Mouse (Mus musculus) macrophage (primary cell): ENCODE data around the gene Armc9. TPM values are rescaled to one million over a fixed set of nuclear protein-coding genes. Genes with fewer than 3 reads are reported as not detected.

Source experiments
- H3K27ac ChIP-seq: fragments of 350-480 bp; formaldehyde crosslinking; 2 replicates; pipeline ENCODE4 v1.9.0; 2021
- H3K36me3 ChIP-seq: fragments of 350-480 bp; formaldehyde crosslinking; 2 replicates; pipeline ENCODE4 v1.9.0; 2021; ENCODE audit errors: inconsistent target
- H3K4me3 ChIP-seq: fragments of 350-480 bp; formaldehyde crosslinking; 2 replicates; pipeline ENCODE4 v1.9.0; 2021; ENCODE audit errors: inconsistent target
- H3K79me2 ChIP-seq: fragments of 350-480 bp; formaldehyde crosslinking; 2 replicates; pipeline ENCODE4 v1.9.0; 2021; ENCODE audit errors: inconsistent target
- WGBS: methylation state at CpG from one replicate; pipeline ENCODE4 v1.1.7; 2026; ENCODE audit warnings: inconsistent platforms; ENCODE audit not compliant: missing documents; 5-methylcytosine and 5-hydroxymethylcytosine counted together
- polyA plus RNA-seq: library from polyadenylated mRNA; stranded (reverse); fragments of 250-400 nt; gene quantifications from 3 replicates; pipeline ENCODE4 v1.2.4, GENCODE M21; 2018; ENCODE audit warnings: inconsistent platforms

Armc9 gene
- polyA plus RNA-seq, 1 experiment from 2014 or later = 3.2 TPM

GRCm38 (mm10) chr1:86293868-86294267 lies 139.3 kb downstream of the Armc9 start:
- H3K27ac ChIP-seq = no peak overlapping the region
- H3K36me3 ChIP-seq = no peaks in the 10 kb centered on the region
- no peak overlapping the region for H3K4me3 ChIP-seq
- no peaks in the 10 kb centered on the region for H3K79me2 ChIP-seq
- WGBS = 98% methylated on average over 5 of the region's 5 CpGs

GRCm38 (mm10) chr1:86294472-86294871 lies 139.9 kb downstream of the Armc9 start:
- WGBS = 100% methylated on average over 4 of the region's 4 CpGs
- Histone ChIP-seq H3K4me3 (no peak overlapping the region), H3K36me3 (no peaks in the 10 kb centered on the region), H3K79me2 (no peaks in the 10 kb centered on the region), H3K27ac (no peak overlapping the region)

GRCm38 (mm10) chr1:86300093-86300492 lies 145.5 kb downstream of the Armc9 start:
- Histone ChIP-seq H3K27ac (no peak overlapping the region), H3K79me2 (no peaks in the 10 kb centered on the region), H3K36me3 (no peaks in the 10 kb centered on the region), H3K4me3 (no peak overlapping the region)
- WGBS = 100% methylated on average over 2 of the region's 2 CpGs

- no peaks in the 10 kb centered on the region for H3K79me2 ChIP-seq
- 27% methylated on average over 7 of the region's 7 CpGs for WGBS
- no peaks in the 10 kb centered on the region for H3K36me3 ChIP-seq
- no peak overlapping the region for H3K27ac ChIP-seq
- no peak overlapping the region for H3K4me3 ChIP-seq
These were observed 146.2 kb downstream of the Armc9 start for GRCm38 (mm10) chr1:86300731-86301130.

- H3K27ac ChIP-seq = no peak overlapping the region
- no peaks in the 10 kb centered on the region for H3K79me2 ChIP-seq
- no peaks in the 10 kb centered on the region for H3K36me3 ChIP-seq
- 59% methylated on average over 6 of the region's 6 CpGs for WGBS
- H3K4me3 ChIP-seq = no peak overlapping the region
These were observed 146.9 kb downstream of the Armc9 start for GRCm38 (mm10) chr1:86301221-86302091.

GRCm38 (mm10) chr1:86302532-86302931 lies 148.0 kb downstream of the Armc9 start, which contains the start of gene B3gnt7:
B3gnt7 (plus strand) TSS chr1:86302832.
- H3K36me3 ChIP-seq = no peaks in the 10 kb centered on the region
- no peak within 1 kb of the TSS for H3K27ac ChIP-seq
- H3K79me2 ChIP-seq = no peaks in the 10 kb centered on the region
- peak within 1 kb of the TSS; percentile 24; the same call in 1 of the 2 replicates for H3K4me3 ChIP-seq
- WGBS = 91% methylated on average over 6 of the region's 6 CpGs

- Histone ChIP-seq H3K36me3 (no peaks in the 10 kb centered on the region), H3K79me2 (no peaks in the 10 kb centered on the region), H3K27ac (no peak overlapping the region), H3K4me3 (peak overlapping the region; percentile 24; the same call in 1 of the 2 replicates)
- 3% methylated on average over 65 of the region's 65 CpGs for whole genome bisulfite sequencing
These were observed 148.7 kb downstream of the Armc9 start for GRCm38 (mm10) chr1:86303063-86303872.

GRCm38 (mm10) chr1:86303873-86304250 lies 149.3 kb downstream of the Armc9 start:
- no peak overlapping the region for H3K27ac ChIP-seq
- no peaks in the 10 kb centered on the region for H3K79me2 ChIP-seq
- 18% methylated on average over 16 of the region's 16 CpGs for WGBS
- H3K36me3 ChIP-seq = no peaks in the 10 kb centered on the region
- H3K4me3 ChIP-seq = peak overlapping the region; percentile 24; the same call in 1 of the 2 replicates

GRCm38 (mm10) chr1:86306686-86307085 lies 152.1 kb downstream of the Armc9 start:
- H3K79me2 ChIP-seq = no peaks in the 10 kb centered on the region
- no peaks in the 10 kb centered on the region for H3K36me3 ChIP-seq
- H3K4me3 ChIP-seq = no peak overlapping the region
- no peak overlapping the region for H3K27ac ChIP-seq
- 100% methylated on average over 3 of the region's 3 CpGs for WGBS

GRCm38 (mm10) chr1:86307177-86307762 lies 152.7 kb downstream of the Armc9 start:
- 76% methylated on average over 7 of the region's 7 CpGs for WGBS
- no peak overlapping the region for H3K27ac ChIP-seq
- H3K4me3 ChIP-seq = no peak overlapping the region
- no peaks in the 10 kb centered on the region for H3K79me2 ChIP-seq
- H3K36me3 ChIP-seq = no peaks in the 10 kb centered on the region

- WGBS = 77% methylated on average over 4 of the region's 4 CpGs
- H3K36me3 ChIP-seq = no peaks in the 10 kb centered on the region
- no peak overlapping the region for H3K4me3 ChIP-seq
- H3K79me2 ChIP-seq = no peaks in the 10 kb centered on the region
- H3K27ac ChIP-seq = no peak overlapping the region
These were observed 153.5 kb downstream of the Armc9 start for GRCm38 (mm10) chr1:86307871-86308641.

GRCm38 (mm10) chr1:86309270-86309833 lies 154.8 kb downstream of the Armc9 start:
- no peak overlapping the region for H3K4me3 ChIP-seq
- H3K27ac ChIP-seq = no peak overlapping the region
- H3K79me2 ChIP-seq = no peaks in the 10 kb centered on the region
- H3K36me3 ChIP-seq = no peaks in the 10 kb centered on the region
- WGBS = 95% methylated on average over 7 of the region's 7 CpGs

- Histone ChIP-seq H3K36me3 (no peaks in the 10 kb centered on the region), H3K27ac (no peak overlapping the region), H3K79me2 (no peaks in the 10 kb centered on the region), H3K4me3 (no peak overlapping the region)
- WGBS = 96% methylated on average over 14 of the region's 15 CpGs
These were observed 156.1 kb downstream of the Armc9 start for GRCm38 (mm10) chr1:86310536-86311310.
